Mouse (Mus musculus): ENCODE results near the gene Zfp36l2. TPM values are rescaled to one million over a fixed set of nuclear protein-coding genes. Genes with fewer than 3 reads are reported as not detected.

The Zfp36l2 gene
- total and polyA plus RNA-seq, 3 experiments: 8.9 to 24.2 (median 9.0) TPM

DNA sequence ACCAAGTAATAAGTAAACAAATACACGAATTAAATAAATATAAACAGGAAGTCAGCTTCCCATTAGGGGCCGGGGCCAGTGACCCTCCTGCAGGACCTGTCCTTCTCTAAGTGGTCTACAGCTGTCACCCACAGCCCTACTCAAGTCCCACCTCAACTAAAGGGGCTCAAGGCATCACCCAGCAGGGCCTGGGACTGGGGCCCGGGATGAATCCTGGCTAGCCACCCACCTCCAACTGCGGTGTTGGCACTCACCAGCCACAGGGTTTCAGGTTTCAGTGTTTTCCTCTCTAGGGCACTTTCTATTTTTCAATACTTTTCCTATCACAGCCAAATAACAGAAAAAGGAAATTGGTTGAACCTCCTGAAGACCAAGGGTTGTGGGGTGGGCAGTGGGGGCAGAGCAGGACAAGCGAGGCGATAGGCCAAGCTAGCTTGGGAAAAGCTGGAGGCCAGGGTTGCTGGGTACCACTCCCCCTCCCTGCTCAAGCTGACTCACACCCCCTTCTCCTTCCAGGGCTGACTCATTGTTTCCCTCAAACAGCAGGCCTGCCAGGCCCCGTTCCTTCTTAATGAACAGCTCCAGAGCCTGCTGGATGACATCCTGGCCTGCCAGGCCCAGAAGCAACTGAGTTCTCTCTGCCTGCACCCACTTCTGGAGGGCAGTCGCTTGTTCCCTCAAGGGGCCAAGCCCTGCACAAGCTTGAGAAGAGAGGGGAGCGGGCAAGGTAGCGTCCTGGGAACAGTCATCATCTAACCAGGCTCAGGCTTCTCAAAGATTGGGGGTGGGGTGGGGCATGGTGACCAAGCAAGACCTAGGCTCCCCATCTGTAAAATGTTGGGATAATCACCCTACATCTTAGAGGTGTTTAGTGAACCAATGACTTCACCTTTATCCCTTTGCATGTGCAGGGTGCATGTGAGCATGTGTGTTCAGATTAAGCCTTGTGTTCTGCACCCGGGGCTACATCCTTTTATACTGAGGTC, 39.0 kb downstream of the Zfp36l2 start:
- Histone ChIP-seq H3K4me2 (ENCODE audit: insufficient read depth, low read depth, poor library complexity, severe bottlenecking) (no peak overlapping the region), H3K9ac (ENCODE audit: insufficient read depth, low read depth) (no peak overlapping the region), H3K27ac (ENCODE audit: insufficient read depth, low read depth) (no peak overlapping the region), H3K4me1 (ENCODE audit: control insufficient read depth in 1 of 2, insufficient read depth in 2 of 2) (peaks cover 25 to 66% of the 10 kb centered on the region in 2 experiments), H3K79me2 (replicated peaks; ENCODE audit: control insufficient read depth, extremely low read depth, insufficient read depth, poor library complexity, severe bottlenecking) (no peaks in the 10 kb centered on the region), H3K36me3 (replicated peaks in 1 of 2; ENCODE audit: control insufficient read depth in 1 of 2, insufficient read depth in 1 of 2, low read length in 1 of 2) (no peaks in the 10 kb centered on the region), H3K9me3 (replicated peaks; ENCODE audit: low read length) (no peaks in the 10 kb centered on the region), H3K27me3 (replicated peaks) (no peaks in the 10 kb centered on the region), H3K4me3 (replicated peaks in 1 of 3; ENCODE audit: low read depth in 2 of 3, low read length in 2 of 3, poor library complexity in 1 of 3) (no peak overlapping the region)
- TF ChIP-seq ZKSCAN1 (IDR thresholded peaks at IDR 0.05; ENCODE audit: borderline replicate concordance, low read depth, low read length) (no peak), JUN (IDR thresholded peaks at IDR 0.05; ENCODE audit: insufficient read depth, low read depth, low read length) (peak; percentile 55), POLR2AphosphoS2 (IDR thresholded peaks at IDR 0.05; ENCODE audit: low read depth, low read length) (no peak), MAFK (IDR thresholded peaks at IDR 0.05; ENCODE audit: insufficient replicate concordance, low read length) (no peak), MAZ (IDR thresholded peaks at IDR 0.05; ENCODE audit: low read depth, low read length) (0 out of 2 replicates have a peak, but pooled peaks have one; percentile 3), MXI1 (IDR thresholded peaks at IDR 0.05; ENCODE audit: low read depth, low read length) (no peak)
- dilution Hi-C loops (cut with MboI; ENCODE audit: extremely low pct_ligation_motif_present, extremely low pct_unique_long_range_greater_than_20kb, low sequenced_read_pairs): no loop called here
- DNase-seq (ENCODE audit: extremely low read depth): peak; percentile 65
- in situ Hi-C loops (cut with MboI; ENCODE audit: low pct_ligation_motif_present, low pct_unique_long_range_greater_than_20kb, low sequenced_read_pairs): no loop called here

DNA sequence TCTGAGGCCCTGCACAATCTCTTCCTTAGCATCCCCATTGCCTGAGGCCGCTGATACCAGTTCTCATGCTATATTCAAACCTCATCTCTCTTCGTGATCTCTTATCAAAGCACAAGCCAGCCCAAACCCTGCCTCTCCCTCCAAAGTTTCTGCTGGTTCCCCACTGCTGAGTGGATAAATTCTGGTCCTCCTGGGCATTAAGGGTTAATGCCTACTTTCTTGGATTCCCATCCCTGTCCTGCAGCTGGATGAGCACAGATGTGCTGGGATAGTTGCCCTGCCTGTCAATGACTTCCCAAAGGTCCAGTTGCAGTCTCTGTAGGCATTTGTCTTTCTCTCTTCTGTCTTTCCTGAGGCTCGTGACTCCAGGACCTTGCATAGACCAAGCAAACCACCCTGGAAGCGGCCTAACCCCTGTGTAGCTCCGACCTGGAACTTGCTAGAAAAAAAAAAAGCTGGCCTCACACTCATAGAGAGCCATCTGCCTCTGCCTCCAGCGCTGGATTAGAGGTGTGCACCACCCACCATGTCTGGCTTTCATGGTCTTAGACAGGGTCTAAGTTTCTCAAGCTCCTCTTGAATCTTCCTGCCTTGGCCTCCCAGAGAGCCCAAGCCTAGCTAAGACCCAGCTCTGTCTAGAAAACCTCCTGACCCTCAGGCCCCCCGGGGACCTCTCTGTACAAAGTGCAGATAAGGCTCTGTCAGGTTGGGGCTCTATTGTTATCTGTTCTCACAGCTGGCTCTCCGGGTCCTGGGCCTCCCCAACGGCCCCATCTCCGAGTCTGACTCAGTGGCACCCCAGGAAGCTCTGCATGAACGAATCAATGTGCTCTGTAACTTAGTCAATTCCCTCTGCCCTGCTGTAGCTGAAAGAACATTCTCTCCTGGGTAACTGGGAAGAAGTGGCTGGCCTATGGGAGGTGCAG, 40.3 kb downstream of the Zfp36l2 start:
- dilution Hi-C loops (cut with MboI; ENCODE audit: extremely low pct_ligation_motif_present, extremely low pct_unique_long_range_greater_than_20kb, low sequenced_read_pairs) (no loop called here), in situ Hi-C loops (cut with MboI; ENCODE audit: low pct_ligation_motif_present, low pct_unique_long_range_greater_than_20kb, low sequenced_read_pairs) (no loop called here)
- Histone ChIP-seq H3K27ac (ENCODE audit: insufficient read depth, low read depth) (no peak overlapping the region), H3K36me3 (replicated peaks in 1 of 2; ENCODE audit: control insufficient read depth in 1 of 2, insufficient read depth in 1 of 2, low read length in 1 of 2) (no peaks in the 10 kb centered on the region), H3K4me3 (replicated peaks in 1 of 3; ENCODE audit: low read depth in 2 of 3, low read length in 2 of 3, poor library complexity in 1 of 3) (no peak overlapping the region), H3K79me2 (replicated peaks; ENCODE audit: control insufficient read depth, extremely low read depth, insufficient read depth, poor library complexity, severe bottlenecking) (no peaks in the 10 kb centered on the region), H3K27me3 (replicated peaks) (peaks cover 2% of the 10 kb centered on the region), H3K4me2 (ENCODE audit: insufficient read depth, low read depth, poor library complexity, severe bottlenecking) (no peak overlapping the region), H3K4me1 (ENCODE audit: control insufficient read depth in 1 of 2, insufficient read depth in 2 of 2) (peaks cover 21 to 63% of the 10 kb centered on the region in 2 experiments), H3K9me3 (replicated peaks; ENCODE audit: low read length) (no peaks in the 10 kb centered on the region), H3K9ac (ENCODE audit: insufficient read depth, low read depth) (no peak overlapping the region)
- DNase-seq (ENCODE audit: extremely low read depth): no peak
- TF ChIP-seq JUN (IDR thresholded peaks at IDR 0.05; ENCODE audit: insufficient read depth, low read depth, low read length) (no peak), CHD1 (IDR thresholded peaks at IDR 0.05; ENCODE audit: low read depth, low read length) (no peak), ELF1 (IDR thresholded peaks at IDR 0.05; ENCODE audit: low read depth, low read length) (no peak), BHLHE40 (IDR thresholded peaks at IDR 0.05; ENCODE audit: low read depth, low read length) (no peak), RCOR1 (conservative IDR thresholded peaks at IDR 0.05; ENCODE audit: low read depth, low read length) (no peak), POLR2A (IDR thresholded peaks at IDR 0.05; ENCODE audit: low read depth, low read length) (no peak), USF2 (conservative IDR thresholded peaks at IDR 0.05; ENCODE audit: low read depth, low read length) (no peak), CHD2 (IDR thresholded peaks at IDR 0.05; ENCODE audit: low read length) (no peak), POLR2AphosphoS2 (IDR thresholded peaks at IDR 0.05; ENCODE audit: low read depth, low read length) (no peak), E2F4 (IDR thresholded peaks at IDR 0.05; ENCODE audit: insufficient replicate concordance, low read depth, low read length) (no peak), USF1 (IDR thresholded peaks at IDR 0.05; ENCODE audit: low read depth, low read length) (no peak), PAX5 (IDR thresholded peaks at IDR 0.05; ENCODE audit: low read length) (no peak), MAX (IDR thresholded peaks at IDR 0.05; ENCODE audit: low read length) (no peak)
